In the genomic region with DNA sequence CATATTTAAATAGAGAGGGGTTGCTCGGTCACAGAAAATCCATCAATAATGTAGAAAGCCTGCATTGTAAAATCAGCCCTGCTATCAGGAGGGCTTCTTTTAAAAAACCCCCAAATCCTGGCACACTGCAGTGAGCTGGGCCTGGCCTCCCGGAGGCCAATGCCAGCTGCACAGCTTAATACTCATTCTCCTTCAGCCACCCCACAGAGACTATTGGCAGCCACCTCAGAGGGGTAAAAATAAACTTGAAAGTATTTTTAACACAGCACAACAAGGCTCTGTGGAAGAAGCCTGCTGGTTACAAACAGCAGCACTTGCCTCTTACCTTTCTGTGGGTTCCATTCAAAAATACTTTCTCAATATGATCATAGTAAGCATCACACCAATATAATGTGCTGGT, we compare ENCODE assay signal across 11 mouse cellular contexts.
A peak's percentile ranks its signal among the peaks of the same experiment; 100 is the strongest.
DNase-seq lines count a peak whose midpoint lies in the region; ATAC-seq and TF ChIP-seq lines count a peak whose summit lies in the region.
"Had no signal": no experiment of that assay in that cellular context is flagged by ENCODE, and none has a peak within 500 bp of the region (broad histone marks: within the 10 kb centered on the region; RNA-seq: fewer than 3 reads in every experiment).

No protein-coding gene starts in this region.

- no peak overlapping the region for H3K4me2 ChIP-seq in forebrain, embryonic 12.5 days
- H3K4me2 ChIP-seq in hindbrain, embryonic 16.5 days (ENCODE audit: low read length): no peak overlapping the region
- H3K4me2 ChIP-seq in midbrain, embryonic 16.5 days (ENCODE audit: low read length): no peak overlapping the region
- H3K4me2 ChIP-seq: limb, embryonic 13.5 days; neural tube, embryonic 12.5 days had no signal

- H3K4me3 ChIP-seq in gastrocnemius, adult 2 months: peak overlapping the region; percentile 20
- H3K4me3 ChIP-seq in forebrain, embryonic 12.5 days (replicated peaks): no peak overlapping the region
- no peak overlapping the region for H3K4me3 ChIP-seq in hindbrain, embryonic 16.5 days (ENCODE audit: low read length)
- H3K4me3 ChIP-seq in midbrain, embryonic 16.5 days (ENCODE audit: low read depth, low read length): no peak overlapping the region
- H3K4me3 ChIP-seq: erythroblast, embryonic 14.5 days; limb, embryonic 13.5 days; neural tube, embryonic 12.5 days had no signal

- DNase-seq in gastrocnemius, adult 2 months: peak; percentile 34
- DNase-seq in gastrocnemius, postnatal 25 days: no peak
- no peak for DNase-seq in adrenal gland, adult 2 months
- DNase-seq in testis, postnatal 14 days (ENCODE audit: low spot score): no peak
- no peak for DNase-seq in neural tube, embryonic 10.5 days (ENCODE audit: extremely low spot score, low spot score)

- peak overlapping the region; percentile 71 for H3K27ac ChIP-seq in gastrocnemius, adult 2 months
- H3K27ac ChIP-seq in forebrain, embryonic 12.5 days: peak overlapping the region; percentile 54
- H3K27ac ChIP-seq in hindbrain, embryonic 16.5 days (ENCODE audit: low read depth, low read length): no peak overlapping the region
- H3K27ac ChIP-seq in midbrain, embryonic 16.5 days (ENCODE audit: low read length): no peak overlapping the region
- H3K27ac ChIP-seq: limb, embryonic 13.5 days; neural tube, embryonic 12.5 days had no signal

- H3K9ac ChIP-seq in forebrain, embryonic 12.5 days: no peak overlapping the region
- H3K9ac ChIP-seq in hindbrain, embryonic 16.5 days (ENCODE audit: low read depth, low read length): no peak overlapping the region
- no peak overlapping the region for H3K9ac ChIP-seq in midbrain, embryonic 16.5 days (ENCODE audit: low read depth, low read length)
- H3K9ac ChIP-seq: limb, embryonic 13.5 days; neural tube, embryonic 12.5 days had no signal

- WGBS in forebrain, embryonic 12.5 days: 19% methylated on average over 2 of the region's 2 CpGs
- 13% methylated on average over 2 of the region's 2 CpGs for WGBS in hindbrain, embryonic 16.5 days
- WGBS in midbrain, embryonic 16.5 days: 12% methylated on average over 2 of the region's 2 CpGs

- peaks cover 17% of the 10 kb centered on the region for H3K4me1 ChIP-seq in forebrain, embryonic 12.5 days
- H3K4me1 ChIP-seq in hindbrain, embryonic 16.5 days (ENCODE audit: control insufficient read depth, insufficient read depth, low read depth, low read length): no peaks in the 10 kb centered on the region
- peaks cover 3% of the 10 kb centered on the region; the same call in 1 of the 2 replicates for H3K4me1 ChIP-seq in midbrain, embryonic 16.5 days (ENCODE audit: control insufficient read depth, insufficient read depth, low read length)
- H3K4me1 ChIP-seq: limb, embryonic 13.5 days had no signal

- no peaks in the 10 kb centered on the region for H3K9me3 ChIP-seq in forebrain, embryonic 12.5 days
- H3K9me3 ChIP-seq in hindbrain, embryonic 16.5 days (ENCODE audit: control insufficient read depth, low read length): no peaks in the 10 kb centered on the region
- H3K9me3 ChIP-seq in midbrain, embryonic 16.5 days (replicated peaks; ENCODE audit: control insufficient read depth, low read length, poor library complexity, severe bottlenecking): no peaks in the 10 kb centered on the region
- H3K9me3 ChIP-seq: limb, embryonic 13.5 days; neural tube, embryonic 12.5 days had no signal

- no peak for TF ChIP-seq CTCF in gastrocnemius, adult 2 months (IDR thresholded peaks at IDR 0.05)

- intact Hi-C loops in gastrocnemius, adult 2 months (cut with DNase I): no loop called here

- peak; percentile 58; the same call in 1 of the 2 replicates for ATAC-seq in forebrain, embryonic 12.5 days (ENCODE audit: low FRiP score)
- peak; percentile 85 for ATAC-seq in hindbrain, embryonic 16.5 days
- ATAC-seq in midbrain, embryonic 16.5 days: peak; percentile 81

- no peaks in the 10 kb centered on the region for H3K36me3 ChIP-seq in forebrain, embryonic 12.5 days (replicated peaks)
- no peaks in the 10 kb centered on the region for H3K36me3 ChIP-seq in hindbrain, embryonic 16.5 days (ENCODE audit: control insufficient read depth, insufficient read depth, low read length)
- no peaks in the 10 kb centered on the region for H3K36me3 ChIP-seq in midbrain, embryonic 16.5 days (ENCODE audit: control insufficient read depth, insufficient read depth, low read length)
- H3K36me3 ChIP-seq: limb, embryonic 13.5 days; neural tube, embryonic 12.5 days had no signal

- no peaks in the 10 kb centered on the region for H3K27me3 ChIP-seq in forebrain, embryonic 12.5 days
- H3K27me3 ChIP-seq in hindbrain, embryonic 16.5 days (replicated peaks; ENCODE audit: control insufficient read depth, insufficient read depth, low read length): no peaks in the 10 kb centered on the region
- no peaks in the 10 kb centered on the region for H3K27me3 ChIP-seq in midbrain, embryonic 16.5 days (ENCODE audit: control insufficient read depth, insufficient read depth, low read depth, low read length)
- H3K27me3 ChIP-seq: limb, embryonic 13.5 days; neural tube, embryonic 12.5 days had no signal

Comparison
In these comparisons a context has a peak if more than half of its experiments do, and no peak if none do; other contexts are left out.
1. H3K27ac ChIP-seq: peak in gastrocnemius, adult 2 months (single experiment) and forebrain, embryonic 12.5 days (single experiment); none in hindbrain, embryonic 16.5 days (single experiment) and midbrain, embryonic 16.5 days (single experiment).
2. Peak in every context shown above with its lines, with median percentiles within 50 percentile points of each other: ATAC-seq.